Mouse (Mus musculus) right cerebral cortex, adult 18-20 months (tissue): ENCODE measurements around the gene Krt80.
A peak's percentile ranks its signal among the peaks of the same experiment; 100 is the strongest.

ENCODE experiments used
- DNase-seq: peaks from one replicate; pipeline ENCODE4 v3.0.0; 2022; ENCODE audit warnings: mixed read lengths

The Krt80 gene

DNA sequence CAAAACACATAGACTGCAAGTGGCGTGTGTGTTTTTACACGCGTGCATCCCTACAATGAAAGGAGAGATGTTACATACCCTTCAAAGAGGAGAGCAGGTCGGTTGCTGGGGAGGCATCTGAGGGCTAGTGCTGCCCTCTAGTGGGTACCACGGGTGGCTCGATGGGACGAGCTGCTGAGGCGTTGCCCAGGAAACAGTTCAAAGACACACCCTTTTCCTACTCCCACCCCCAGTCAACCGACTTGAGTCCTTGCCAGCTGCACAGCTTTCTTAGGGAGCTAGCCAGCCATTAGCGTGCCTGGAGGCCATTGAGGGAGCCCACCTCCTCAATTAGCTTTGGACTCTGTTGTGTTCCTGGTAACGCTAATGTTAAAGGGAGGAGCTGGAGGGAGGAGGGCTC lies 54.1 kb downstream of the Krt80 start:
- peak; percentile 93 for DNase-seq

DNA sequence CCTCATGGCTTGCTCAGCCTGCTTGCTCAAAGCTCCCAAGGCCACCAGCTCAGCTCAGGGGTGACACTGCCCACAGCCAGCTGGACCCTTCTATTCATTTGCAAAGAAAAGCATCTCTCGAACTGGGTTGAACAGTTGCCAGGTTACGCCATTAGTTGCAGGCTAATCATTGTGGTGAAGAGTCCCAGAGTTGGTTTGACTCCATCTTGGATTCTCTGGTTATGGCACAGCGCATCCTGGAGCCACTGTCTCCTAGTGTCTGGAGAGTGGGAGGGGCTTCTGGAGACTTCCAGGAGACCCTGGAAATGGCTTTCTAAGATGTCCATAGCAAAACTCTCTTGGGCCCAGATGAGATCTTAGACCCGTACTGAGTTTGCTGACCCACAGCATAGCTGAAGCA lies 54.6 kb downstream of the Krt80 start:
- no peak for DNase-seq

DNA sequence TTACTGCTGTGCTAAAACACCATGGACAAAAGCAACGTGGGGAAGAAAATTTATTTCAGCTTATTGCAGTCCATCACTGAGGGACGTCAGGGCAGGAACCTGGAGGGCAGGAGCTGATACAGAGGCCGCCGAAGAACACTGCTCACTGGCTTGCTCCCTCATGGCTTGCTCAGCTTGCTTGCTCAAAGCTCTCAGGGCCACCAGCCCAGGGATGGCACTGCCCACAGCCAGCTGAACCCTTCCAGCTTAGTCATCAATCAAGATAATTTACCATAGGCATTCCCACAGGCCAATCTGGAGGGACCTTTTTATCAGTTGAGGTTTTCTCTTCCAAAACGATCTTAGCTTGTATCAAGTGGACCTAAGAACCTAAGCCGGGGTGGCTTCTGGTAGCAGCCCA lies 58.0 kb downstream of the Krt80 start:
- no peak for DNase-seq

DNA sequence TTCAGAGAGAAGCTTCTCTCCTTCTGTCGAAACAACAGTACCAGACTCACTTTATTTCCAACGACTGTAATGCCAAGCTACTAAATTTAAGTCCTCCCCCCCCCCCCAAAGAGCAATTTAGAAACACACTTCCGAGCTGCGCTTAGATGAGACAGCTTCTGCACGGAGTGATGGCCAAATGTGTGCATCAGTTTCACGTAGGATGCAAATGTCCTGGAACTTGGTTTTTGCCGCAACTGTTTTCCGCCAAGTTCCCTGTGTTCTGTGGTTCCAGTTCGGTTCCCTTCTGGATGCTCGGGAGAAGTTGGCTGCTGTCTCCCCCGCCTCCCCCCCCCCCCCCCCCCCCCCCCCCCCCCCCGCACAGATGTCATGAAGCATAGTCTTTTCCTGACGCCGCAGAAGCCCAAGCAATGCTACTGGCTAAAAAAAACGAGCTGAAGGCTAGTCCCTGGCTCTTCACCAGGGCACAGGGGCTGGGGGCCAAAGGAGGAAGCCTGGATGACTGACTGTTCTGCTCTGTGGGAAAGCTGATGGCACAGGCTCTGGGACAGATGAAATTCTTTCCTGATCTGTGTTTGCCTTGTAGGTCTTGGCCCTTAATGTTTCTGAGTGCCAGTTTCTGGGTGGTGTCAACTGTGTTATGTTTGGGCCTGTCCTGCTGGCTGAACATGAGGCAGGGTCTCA lies 58.7 kb downstream of the Krt80 start:
- peak; percentile 64 for DNase-seq

DNA sequence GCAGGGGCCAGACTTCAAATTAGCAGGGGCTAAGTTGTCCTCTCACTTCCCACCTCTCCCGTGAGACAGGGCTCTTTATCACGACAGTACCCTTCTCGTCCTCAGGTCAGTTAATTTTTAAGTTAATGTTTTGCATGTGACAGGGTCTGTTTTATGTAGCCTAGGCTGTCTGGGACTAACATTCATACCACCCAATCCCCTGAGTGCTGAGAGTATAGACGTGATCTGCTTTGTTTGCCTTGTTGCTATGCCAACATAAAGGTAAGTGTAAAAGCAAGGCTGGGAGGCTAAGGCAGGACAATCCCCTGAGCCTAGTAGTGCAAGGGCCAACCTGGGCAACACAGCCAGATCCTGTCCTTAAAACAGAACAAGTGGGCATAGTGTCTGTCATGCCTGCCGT lies 60.5 kb downstream of the Krt80 start:
- DNase-seq: no peak

DNA sequence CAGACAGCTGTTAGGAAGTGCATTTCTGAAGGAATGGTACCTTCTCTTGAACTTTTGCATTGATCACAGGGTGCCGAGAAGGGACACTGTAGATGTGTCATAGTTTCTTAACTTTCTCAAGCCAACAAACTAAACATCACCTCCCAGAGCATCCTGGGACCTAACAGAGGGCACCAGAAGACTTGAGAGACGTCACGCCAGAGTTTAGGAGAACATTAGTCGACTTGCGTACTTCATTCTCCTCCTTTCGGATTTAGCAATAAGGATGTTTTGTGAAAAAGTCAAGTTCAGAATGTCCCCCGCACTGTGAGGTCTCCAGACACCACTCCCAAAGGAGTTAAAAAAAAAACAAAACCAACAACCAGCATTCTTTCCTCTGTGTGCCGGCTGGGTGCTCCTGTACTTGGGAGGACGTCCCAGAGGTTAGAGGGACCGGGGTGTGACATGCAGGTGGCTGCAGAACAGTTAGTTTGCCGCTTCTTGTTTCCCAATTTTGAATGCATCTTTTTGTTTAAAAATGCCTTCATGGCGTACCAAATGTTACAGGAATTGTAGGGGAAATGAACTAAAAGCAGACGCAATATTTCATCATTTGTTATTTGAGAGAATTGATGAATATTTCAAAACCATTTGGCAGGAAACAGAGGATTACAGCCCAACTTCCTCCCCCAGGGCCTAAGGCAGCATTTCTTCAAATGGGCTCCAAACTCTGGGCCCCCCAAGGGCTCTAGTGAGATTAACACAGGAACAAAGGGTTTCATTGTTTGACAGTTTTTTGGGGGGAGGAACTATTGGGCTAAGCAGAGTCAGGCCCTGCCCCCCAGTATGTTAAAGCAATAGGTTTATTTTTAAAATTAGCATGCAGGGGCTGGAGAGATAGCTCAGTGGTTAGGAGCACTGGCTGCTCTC lies 61.3 kb downstream of the Krt80 start:
- no peak for DNase-seq

DNA sequence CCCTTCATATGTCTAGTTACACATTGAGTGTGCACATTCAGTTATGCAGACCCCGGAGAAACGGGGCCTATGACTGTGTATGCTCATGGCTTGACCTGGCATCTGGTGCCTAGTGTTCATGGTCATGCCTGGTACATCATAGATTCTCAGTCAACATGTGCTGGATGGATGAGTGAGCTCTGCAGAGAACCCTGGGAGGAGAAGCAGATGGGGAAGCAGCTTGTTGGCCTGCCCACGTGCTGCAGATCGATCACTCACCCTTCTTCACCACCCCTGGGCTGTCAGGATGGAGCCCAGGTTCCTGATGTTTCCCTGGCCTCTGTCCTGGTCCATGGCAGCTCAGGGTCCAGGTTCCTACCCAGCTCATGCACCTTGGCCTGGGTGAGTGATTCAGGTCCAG lies 63.5 kb downstream of the Krt80 start:
- DNase-seq: peak; percentile 73

DNA sequence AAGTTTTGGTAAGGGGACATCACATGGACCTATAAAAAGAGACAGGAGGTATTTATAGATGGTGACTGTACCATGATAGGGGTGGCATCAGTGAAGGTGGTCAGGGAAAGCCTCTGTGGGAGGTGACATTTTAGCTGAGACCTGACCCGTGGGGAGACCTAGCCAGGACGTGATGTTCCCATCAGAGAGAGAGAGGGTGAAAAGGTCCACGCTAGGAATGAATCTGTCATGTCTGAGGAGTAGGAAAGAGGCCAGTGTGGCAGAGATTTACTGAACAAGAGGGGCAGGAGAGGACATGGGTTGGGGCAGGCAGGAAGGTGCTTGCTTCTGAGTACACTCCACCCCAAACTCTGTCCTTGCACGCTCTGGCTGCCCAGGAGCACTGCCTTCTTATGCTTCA lies 66.1 kb downstream of the Krt80 start:
- DNase-seq: no peak

DNA sequence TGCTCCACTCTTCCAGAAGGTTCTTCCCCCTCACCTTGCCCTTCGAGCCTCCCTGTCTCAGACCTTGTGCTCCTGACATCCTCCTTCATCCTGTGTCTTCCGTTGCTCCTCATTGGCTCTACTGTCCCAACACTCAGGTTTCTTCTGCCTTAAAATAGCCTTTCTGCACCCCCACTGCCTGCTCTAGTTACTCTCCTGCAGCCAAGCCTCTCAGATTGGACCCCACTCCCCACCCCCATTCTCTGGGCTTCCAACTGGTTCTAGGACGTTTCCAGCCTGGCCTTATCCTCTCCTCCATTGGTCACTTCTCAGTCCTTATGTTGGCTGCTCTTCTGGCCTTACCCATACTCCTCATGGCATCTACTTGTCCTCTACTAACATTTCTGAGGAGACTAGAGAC lies 67.8 kb downstream of the Krt80 start:
- no peak for DNase-seq

DNA sequence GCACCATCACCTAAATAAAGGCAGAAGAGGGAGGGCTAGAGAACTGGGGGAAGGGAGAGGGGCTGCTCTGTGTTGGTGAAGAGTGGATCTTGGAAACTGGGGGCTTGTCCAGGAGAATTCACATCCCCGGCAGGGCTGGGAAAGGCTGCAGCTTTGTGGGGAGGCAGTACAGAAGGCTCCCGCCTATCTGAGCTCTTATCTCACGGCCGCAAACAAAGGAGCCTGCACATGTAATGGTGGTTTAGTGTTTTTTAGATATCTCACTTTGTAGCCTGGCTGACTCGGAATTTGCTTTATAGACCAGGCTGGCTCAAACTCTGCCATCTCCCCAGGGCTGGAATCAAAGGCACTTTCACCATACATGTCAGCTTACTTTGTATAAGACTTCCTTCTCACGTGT lies 69.8 kb downstream of the Krt80 start:
- no peak for DNase-seq

DNA sequence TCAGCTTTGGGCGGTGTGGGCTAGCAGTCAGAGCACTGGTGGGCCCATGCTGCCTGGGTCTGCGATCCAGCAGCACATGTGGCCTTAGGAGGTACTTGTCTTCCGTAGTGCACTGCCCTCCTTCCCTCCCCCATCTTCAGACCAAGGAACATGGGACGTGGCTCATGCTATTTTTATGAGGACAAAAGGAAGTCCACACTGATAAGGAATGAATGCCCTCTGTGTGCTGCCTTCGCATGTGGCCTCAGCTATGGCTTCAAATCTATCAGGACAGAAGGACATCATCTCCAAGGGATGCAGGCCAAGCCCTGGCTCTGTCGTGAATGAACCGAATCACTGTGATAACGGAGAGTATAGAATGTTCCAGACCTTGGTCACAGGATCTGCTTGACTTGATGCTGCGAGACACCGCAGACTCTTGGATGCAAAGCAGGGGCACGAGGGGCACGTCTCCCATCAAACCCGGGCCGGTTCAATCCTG lies 70.4 kb downstream of the Krt80 start:
- DNase-seq: no peak

DNA sequence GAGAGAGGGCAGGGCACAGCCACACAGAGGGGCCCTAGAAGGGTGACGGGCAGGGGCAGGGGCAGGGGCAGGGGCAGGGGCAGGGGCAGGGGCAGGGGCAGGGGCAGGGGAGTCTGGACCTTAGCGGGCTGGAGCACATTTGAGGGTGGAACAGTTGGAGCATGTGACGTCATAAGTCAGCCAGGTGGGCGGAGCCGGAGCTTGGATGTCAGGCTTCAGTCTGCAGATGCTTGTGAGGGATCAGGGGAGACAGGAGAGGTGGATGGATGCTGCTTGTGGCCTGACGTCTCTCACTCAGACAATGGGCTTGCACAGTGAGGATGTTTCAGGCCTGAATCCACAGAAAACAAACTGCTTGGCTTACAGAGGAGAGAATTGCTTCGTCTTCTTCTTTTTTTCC lies 71.4 kb downstream of the Krt80 start:
- no peak for DNase-seq

DNA sequence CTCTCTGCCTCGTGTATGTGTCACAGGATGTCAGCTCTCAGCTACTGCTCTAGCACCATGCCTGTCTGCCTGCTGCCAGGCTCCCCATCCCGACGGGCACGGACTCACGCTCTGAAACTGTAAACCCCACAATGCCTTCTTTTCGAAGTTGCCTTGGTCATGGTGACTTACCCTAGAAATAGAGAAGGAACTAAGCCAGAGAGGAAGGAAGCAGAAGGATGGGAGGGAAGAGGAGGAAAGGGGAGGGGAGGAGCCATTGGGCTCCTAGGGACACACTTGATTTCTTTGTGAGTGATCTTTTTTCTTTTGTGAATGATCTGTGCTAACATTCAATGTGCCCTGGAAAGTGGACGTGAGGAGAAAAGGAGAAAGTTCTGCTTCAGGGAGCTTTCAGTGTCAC lies 72.0 kb downstream of the Krt80 start:
- DNase-seq: no peak
